Mouse (Mus musculus) liver, postnatal 0 days (tissue): ENCODE measurements around the gene Rpl24.

Source experiments
- CTCF ChIP-seq: sonication (generic); IDR thresholded peaks from 2 replicates; pipeline ENCODE4 v1.5.1; 2016; ENCODE audit warnings: antibody characterized with exemption, low read depth
- EP300 ChIP-seq: IDR thresholded peaks from 2 replicates; pipeline ENCODE4 v1.6.1; 2016; ENCODE audit warnings: antibody characterized with exemption, low read depth, mild to moderate bottlenecking

DNA sequence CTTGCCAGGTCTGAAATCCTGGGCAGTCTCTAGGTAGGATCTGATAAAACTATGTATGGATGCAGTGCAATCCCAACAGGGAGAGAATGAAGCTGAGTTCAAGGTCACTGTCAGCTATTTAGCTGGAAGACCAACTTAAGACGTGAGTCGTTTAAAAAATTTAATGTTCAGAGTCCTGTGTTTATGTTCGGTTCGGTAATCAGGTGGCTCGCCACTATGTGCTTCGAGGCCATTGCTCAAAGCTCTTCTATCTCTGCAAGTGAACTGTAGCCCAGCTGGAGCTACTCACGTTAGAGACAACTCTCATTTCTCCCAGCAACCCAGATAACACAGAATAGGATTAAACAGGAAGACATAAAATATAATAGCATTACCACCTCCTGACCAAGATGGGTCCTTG lies 48.0 kb downstream of the Rpl24 start:
- TF ChIP-seq CTCF (no peak), EP300 (no peak)
